Mouse (Mus musculus) midbrain, embryonic 10.5 days (tissue): ENCODE results near the gene Aacs. TPM values are rescaled to one million over a fixed set of nuclear protein-coding genes. Genes with fewer than 3 reads are reported as not detected.

ENCODE experiments used
- microRNA-seq: library from miRNA; unstranded; fragments of <30 nt; microRNA quantifications from one replicate; pipeline ENCODE4, GENCODE M21; 2017
- polyA plus RNA-seq: library from polyadenylated mRNA; unstranded; fragments of >200 nt; fragmentation: Nextera tagmentation; extraction: Ambion mirVana; gene quantifications from 2 replicates; pipeline ENCODE4 v1.2.1, GENCODE M21; 2016

The Aacs gene
- polyA plus RNA-seq, 1 experiment from 2014 or later, result 63.9 TPM

Small RNAs within 50 kb of the gene (microRNA-seq; reads per million reads assigned to microRNA genes)
- gene Gm27551, result not detected

Other genes starting within 250 kb of the Aacs start
- gene Scarb1, start 134.7 kb upstream of the Aacs start, polyA plus RNA-seq, result 48.1 and 52.3 TPM in 2 replicates
- 0.56 and 0.57 TPM in 2 replicates for gene Gm10382, start 86.5 kb upstream of the Aacs start, polyA plus RNA-seq
- 957 and 1,129 TPM in 2 replicates for gene Ubc, start 85.6 kb upstream of the Aacs start, polyA plus RNA-seq
- gene Dhx37, start 41.7 kb upstream of the Aacs start, polyA plus RNA-seq, result 17.4 and 21.2 TPM in 2 replicates
- 49.2 and 54.7 TPM in 2 replicates for gene Bri3bp, start 34.2 kb upstream of the Aacs start, polyA plus RNA-seq
- 0.20 and 0.29 TPM in 2 replicates for gene Tmem132b, start 56.0 kb downstream of the Aacs start, polyA plus RNA-seq